Mouse (Mus musculus) testis, postnatal 10 days (tissue): Measurements from ENCODE around the gene Polm.
"Not testable (repeated sequence)": the region's sequence is repeated elsewhere in the genome, so short reads cannot be mapped to it uniquely, and the experiment has no call there.

Experiments used
- DNase-seq: peaks from one replicate; pipeline ENCODE4 v3.0.0; 2021; ENCODE audit warnings: low spot score

The Polm gene

DNA sequence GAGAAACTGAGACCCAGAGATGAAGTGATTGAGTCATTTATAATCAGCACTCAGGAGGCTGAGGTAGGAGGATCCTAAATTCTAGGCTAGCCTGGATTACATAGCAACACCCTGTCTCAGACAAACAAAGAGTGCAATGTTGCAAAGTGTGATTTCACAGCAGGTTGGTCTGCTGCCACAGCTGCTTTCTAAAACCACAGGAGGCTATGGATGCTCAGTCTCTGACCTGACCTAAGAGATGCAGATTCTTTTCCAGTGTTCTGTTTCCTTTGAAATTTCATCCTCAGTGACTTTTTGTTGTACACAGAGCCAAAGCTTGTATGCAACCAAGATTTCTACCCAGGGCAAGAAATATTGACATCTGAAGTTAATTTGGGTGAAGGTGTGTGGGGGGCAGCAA is 17.7 kb upstream of the Polm start:
- no peak for DNase-seq

DNA sequence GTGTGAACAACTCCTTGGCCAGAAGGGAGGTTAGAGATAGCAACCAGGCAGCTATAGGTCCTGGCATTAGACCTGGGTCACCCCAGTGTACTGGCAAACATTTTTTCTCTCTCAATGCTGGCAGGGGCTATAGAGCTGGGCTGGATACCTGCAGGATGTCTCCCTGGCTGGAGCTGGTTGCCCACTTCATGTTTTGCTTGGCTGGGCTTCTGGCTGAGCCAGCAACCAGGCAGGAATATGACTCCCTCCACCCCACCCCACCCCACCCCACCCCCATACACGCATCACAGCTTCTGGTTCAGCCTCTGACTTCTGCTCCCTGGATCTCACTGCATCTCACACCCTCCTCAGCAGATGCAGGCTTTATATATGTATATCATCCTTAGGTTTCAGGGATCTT is 14.5 kb upstream of the Polm start:
- no peak for DNase-seq

DNA sequence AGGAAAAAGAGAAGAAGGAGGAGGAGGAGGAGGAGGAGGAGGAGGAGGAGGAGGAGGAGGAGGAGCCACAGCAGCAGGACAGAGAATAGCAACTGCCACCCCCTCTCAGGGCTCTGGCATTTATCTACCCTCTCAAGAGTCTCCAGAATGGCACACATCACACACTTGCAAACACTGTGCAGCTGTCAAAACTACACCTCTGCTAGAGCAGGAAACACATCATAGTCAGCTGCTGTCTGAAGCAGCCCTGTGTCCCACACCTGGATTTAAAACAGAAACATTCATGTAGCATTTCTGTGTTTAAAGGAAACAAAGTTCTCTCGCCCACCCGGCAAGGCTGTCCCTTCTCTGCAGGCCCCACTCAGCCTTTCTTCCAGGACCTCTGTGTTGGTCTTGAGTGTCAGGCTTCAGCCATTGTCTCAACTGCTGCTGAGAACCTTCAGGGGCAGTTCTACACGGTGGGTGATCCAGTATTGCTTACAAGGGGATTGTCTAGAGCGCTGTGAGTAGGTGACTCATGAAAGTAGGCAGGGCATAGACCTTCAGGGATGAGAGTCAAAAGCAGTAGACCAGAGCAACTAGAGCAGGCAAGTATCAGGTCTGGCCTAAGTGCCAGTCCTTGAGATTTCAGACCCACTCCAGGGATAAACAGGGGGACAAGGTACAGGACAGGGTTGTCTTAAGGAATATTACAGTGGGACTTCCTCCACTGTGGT is 13.4 kb upstream of the Polm start:
- no peak for DNase-seq

GRCm38 (mm10) chr11:5850452-5850851 is 12.6 kb upstream of the Polm start:
- DNase-seq = no peak

DNA sequence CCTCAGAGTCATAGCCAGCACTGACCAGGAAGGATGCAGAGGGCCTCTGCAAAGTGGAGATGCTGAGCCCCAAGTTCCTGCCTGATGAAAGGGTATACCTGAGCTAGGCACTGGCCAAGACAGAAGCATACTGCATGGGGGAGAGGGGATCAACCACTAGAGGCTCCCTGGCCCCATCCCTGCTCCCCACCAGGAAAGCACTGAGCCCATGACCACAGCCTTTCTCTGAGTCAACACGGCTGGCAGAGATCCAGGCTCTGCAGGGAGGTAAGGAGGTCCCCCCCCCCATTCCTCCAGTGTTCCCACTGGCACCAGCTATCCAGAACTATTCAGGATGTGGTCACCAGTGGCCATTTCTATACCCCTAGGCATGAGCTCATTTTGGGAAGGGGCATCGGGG is 11.5 kb upstream of the Polm start:
- peak; percentile 66 for DNase-seq

DNA sequence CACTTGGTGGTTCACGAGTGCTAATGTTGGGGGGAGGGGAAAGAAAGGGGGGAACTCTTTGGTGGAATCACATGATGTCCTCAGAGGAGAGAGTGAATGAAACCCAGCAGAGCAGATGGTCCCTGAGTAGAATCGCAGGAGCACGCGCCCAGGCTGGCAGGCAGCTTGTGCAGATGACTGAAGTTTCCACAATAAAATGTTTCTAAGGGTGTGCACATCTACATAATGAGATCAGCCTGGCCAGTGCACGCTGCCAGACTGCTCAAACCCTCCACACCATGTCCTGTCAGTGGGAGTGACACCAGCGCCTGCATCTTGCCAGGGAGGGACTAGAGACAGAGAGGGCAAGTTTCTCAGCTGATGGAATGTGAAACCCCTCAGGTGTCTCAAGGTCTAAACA is 10.9 kb upstream of the Polm start:
- DNase-seq = peak; percentile 44

GRCm38 (mm10) chr11:5846639-5847345 is 9.0 kb upstream of the Polm start:
- DNase-seq = peak; percentile 59

- no peak for DNase-seq
Measured at GRCm38 (mm10) chr11:5843131-5843530, 5.3 kb upstream of the Polm start.

DNA sequence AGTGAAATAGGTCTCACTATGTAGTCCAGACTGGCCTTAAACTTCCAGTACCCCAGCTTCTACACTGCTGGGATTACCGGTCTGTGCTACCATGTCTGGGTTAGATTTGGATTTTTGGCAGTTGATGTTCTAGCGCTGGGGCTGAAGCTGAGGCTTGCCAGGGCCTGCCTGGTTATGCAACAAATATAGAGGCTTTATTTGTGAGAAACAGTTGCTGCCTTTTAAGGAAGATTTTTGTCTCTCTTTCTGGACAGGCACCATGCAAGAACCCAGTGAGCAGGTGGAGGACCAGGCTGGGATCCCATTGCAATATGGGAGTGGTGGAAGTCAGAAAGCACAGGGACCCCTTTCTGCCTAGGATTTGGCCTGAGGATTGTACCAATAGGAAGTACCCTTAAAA is 3.9 kb upstream of the Polm start:
- DNase-seq = no peak

DNA sequence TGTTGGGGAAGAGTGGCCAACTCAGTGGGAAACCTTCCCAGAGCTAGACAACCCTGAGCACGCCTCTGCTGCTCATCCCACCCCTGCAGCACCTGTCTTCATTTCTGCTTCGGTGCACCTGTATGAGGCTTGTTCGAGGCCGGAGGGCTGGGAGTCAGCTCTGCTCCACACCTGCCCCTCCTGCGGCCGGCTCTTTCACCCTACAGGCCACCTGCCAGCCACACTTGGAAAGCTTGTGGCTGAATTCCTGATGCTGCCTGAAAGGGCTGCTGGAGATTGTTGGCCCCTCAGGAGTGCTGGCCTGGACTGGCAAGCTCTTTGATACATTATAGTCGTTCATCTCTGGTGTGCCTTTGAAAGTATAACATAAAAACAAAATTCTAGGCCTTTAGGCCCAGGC is 2.5 kb upstream of the Polm start:
- no peak for DNase-seq

DNA sequence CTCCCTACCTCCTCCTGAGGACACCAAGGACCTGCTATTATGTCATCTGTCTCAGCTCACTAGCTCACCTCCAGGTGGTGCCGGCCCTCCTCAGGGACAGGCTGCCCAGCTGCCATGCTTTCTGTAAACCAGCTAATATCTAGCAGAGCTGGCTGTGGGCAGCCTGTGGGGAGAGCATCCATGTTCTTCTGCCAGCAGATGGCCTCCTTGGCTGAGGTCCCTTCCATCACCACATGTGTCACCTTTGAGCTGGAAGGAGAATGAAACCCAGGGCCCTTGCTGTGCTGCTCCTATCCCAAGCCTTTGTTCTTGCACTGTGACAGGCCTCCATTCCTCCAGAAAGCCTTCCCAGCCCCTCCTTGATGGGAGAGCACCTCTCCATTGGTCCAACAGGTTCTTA is 1.7 kb downstream of the Polm start:
- DNase-seq = no peak

- no peak for DNase-seq
Measured at GRCm38 (mm10) chr11:5835057-5835456, 2.8 kb downstream of the Polm start.

- DNase-seq = no peak
Measured at GRCm38 (mm10) chr11:5834506-5834905, 3.3 kb downstream of the Polm start.

DNA sequence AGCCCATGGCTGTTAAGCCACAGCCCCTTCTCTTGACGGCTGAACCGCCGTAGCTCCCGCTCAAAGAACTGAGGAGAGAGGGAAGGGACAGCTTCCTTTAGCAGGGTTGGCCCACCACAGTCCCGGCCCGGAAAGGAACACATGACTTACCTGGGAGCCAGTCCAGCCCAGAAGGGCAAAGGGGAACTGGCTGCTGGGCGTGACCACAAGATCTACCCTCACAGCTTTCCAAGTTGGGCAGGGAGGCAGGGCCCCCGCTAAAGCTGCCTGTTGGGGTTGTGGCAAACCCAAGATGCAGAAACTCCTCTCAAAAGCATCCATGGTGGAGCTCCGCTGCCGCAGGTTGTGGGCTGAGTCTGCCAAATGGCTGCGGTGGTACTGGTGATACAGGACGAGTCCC is 8.5 kb downstream of the Polm start:
- no peak for DNase-seq

DNA sequence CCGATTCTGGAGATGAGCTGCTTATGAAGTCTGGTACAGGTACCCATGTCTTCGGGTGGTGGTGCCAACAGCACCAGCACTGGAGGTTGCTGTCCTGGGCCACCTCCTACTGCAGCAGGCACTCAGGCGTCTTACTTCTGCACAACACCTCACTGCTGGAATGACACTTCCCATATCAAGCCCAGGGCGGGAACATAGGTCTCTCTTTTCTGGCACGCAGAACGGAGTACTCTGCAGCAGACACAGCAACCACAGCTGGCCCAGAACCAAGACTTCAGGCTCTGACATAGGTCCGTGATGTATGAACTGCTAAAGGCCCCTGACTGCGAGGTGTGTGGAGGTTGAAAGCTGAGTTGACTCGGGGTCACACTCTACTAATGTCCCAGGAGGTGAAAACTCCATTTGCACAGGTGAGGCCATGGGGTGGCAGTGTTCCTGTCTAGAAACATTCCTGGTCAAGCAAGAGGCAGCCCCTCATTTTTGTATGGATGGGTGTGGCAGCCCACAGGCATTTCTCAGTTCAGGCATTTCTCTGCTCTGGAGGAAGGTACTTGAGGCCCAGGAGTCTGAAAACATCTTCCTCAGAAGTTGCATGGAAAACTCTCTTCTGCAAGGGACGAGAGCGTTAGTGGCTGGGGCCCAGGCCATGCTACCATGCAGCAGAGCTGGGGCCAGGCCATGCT is 9.2 kb downstream of the Polm start:
- no peak for DNase-seq

DNA sequence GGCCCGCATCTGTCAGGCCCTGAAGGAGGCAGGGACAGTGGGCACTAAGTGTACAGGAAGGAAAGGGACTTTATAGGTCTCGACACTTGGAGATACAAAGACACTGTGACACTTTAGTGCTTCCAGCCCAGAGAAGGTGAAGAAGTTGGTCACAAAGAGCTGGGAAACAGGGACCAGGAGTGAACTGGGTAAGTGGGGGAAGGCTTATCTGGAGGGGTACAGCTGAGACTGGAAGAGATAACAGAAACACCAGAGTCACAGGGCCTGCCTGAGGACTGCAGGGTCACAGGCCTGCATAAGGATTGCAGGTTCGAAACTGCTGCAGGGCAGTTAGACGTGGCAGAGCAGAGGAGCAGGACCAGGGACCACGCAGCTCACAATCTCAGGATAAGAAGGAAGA is 9.9 kb downstream of the Polm start:
- DNase-seq = no peak

DNA sequence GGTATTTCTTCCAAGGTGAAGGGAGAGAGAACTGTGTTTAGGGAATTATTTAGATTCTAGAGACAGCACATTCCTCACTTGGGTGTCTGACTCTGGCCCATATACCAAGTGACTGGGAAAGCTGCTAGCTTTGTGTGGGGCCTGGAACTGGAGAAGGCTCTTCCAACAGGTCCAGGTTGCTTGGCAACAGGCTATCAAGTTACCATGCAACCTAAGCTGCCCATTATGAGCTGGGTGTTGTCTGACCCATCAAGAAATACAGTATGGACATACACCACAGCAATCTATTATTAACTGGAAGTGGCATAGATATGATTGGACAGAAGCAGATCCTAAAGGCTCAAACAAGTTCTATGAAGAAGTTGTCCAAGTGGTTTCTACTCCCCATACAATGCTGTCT is 12.4 kb downstream of the Polm start:
- DNase-seq = no peak

DNA sequence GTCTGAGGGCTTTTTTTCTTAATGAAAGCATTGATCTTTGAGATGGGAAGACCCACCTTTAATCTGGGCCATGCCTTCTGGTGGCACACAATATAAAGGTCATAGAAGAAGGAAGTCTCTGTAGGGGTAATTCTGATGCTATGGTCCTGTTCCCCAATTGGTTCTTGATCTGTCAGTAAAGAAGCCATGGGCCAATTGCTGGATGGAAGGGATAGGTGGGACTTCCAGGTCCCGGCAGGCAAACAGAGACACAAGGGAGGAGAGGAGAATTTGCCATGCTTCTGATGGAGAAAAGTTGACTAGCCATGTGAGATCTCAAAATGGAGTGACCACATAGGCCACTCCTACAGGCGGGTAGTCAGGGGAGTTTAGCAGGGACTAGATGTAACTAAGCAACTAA is 18.6 kb downstream of the Polm start:
- no peak for DNase-seq

DNA sequence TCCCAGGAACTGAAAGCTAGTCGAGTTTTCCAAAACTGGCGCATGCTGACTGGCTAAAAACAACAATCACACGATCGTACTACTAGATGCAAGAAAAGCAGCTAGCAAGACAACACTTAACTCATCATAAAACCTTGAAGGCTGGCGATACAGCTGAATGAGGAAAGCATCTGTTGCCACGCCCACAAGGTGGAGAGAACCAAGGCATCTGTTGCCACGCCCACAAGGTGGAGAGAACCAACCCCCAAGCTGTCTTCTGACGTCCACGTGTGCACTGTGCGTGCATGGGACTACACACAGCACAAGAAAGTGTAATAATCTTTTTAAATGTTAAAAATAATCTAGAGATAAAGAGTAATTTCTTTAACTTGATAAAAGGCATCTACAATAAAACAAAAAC is 24.4 kb downstream of the Polm start:
- no peak for DNase-seq

GRCm38 (mm10) chr11:5809487-5809886 is 28.3 kb downstream of the Polm start:
- DNase-seq = not testable (repeated sequence)

GRCm38 (mm10) chr11:5807956-5808355 is 29.9 kb downstream of the Polm start:
- no peak for DNase-seq

GRCm38 (mm10) chr11:5805711-5806110 is 32.1 kb downstream of the Polm start:
- DNase-seq = no peak

- no peak for DNase-seq
Measured at GRCm38 (mm10) chr11:5804174-5804573, 33.6 kb downstream of the Polm start.
